Mouse (Mus musculus) gastrocnemius, postnatal 36 days (tissue): ENCODE measurements around the gene Orc5. TPM values are rescaled to one million over a fixed set of nuclear protein-coding genes. Genes with fewer than 3 reads are reported as not detected.
"Not testable (repeated sequence)": the region's sequence is repeated elsewhere in the genome, so short reads cannot be mapped to it uniquely, and the experiment has no call there.

ENCODE experiments used
- DNase-seq, 2 experiments: peaks; one replicate each; pipeline ENCODE4 v3.0.0; 2022
- intact Hi-C: fragments of 180-260 bp; cut with DNase I; formaldehyde crosslinking; loops from one replicate; pipeline ENCODE4 v1.15.1; 2025
- total RNA-seq, 2 experiments: library from RNA; stranded (reverse); gene quantifications; 2 replicates each; pipeline ENCODE4 v1.2.3; 2021

Gene Orc5
- total RNA-seq, 2 experiments from 2014 or later: 6.0 to 6.5 TPM

DNA sequence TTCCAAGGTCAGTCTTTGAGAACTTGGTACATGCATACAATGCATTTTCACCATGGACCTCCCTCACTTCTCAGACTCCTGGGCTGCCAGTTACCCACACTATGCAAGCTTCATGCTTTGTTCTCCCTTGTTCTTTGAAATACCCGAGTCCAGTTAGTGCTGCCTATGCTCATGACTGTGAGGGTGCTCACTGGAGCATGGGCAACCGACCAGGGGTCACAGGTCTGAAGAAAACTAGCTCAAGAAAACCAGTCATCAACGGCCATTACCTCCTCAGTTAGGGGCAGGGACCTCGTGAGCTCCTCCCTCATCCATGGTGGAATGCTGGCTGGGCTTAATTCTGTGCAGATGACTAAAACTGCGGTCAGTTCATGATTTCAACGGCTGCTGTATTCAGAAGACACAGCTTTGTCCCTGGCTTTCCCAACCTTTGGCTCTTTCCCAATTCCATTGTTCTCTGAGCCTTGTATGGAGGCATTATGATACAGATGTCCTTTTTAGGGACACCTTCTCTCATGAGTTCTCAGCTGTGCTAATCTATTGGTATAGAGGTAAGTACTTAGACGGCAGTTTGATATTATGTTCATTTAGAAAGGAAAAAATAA lies 11.1 kb downstream of the Orc5 start:
- intact Hi-C loops: no loop called here
- DNase-seq: no peak

DNA sequence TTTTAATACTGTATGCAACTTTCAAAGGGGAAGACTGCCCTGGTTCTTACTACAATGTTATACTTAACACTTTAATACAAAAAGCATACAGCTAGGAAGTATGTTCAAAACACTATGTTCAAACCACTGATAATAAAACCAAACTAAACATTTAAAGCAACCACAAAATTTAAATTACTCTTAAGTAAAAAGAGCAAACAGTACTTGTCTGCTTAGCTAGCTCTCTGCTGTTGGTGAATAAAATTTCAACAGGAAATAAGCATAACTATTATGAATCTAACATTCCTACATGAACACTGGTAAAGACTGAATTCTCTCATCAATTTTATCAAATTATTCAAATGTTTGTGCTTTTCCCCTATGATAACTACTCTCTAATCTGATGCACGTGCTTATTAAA lies 13.5 kb downstream of the Orc5 start:
- no peak for DNase-seq
- intact Hi-C loops: no loop called here

DNA sequence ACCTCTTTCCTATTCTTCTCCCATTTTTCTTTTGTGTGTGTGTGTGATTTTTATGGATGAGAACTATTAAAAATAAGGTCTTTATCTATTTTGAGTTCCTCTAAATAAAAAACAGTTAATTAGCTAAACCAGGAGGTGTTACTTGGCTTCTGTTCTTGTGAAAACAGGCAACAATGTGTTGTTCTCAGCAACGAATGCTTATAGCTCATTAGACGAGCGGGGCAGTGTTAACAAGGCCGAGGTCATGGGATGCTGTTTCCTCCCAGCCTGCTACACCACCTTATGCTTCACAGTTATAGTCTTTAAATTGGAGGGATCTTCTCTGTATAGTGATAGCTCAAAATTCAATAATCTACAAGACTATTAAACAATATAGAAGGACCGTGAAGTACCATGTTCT lies 17.7 kb downstream of the Orc5 start:
- intact Hi-C loops: no loop called here
- no peak for DNase-seq

DNA sequence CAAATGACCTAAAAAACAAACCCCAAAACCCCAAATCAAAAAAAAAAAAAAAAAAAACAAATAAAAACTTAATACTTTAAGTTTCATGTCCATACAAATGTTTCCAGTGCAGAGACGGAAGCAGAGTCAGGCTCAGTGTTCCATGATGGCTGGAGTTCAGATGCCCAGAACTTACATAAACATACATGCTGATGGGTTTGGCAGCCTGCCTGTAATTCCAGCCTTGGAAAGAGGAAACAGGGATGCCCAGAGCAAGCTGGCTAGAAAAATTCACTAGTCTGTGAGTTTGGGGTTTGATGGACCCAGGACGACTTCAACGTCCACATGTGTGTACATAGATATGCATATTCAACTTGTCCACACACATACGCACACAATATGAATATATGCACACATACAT lies 27.6 kb downstream of the Orc5 start:
- intact Hi-C loops: no loop called here
- no peak for DNase-seq

DNA sequence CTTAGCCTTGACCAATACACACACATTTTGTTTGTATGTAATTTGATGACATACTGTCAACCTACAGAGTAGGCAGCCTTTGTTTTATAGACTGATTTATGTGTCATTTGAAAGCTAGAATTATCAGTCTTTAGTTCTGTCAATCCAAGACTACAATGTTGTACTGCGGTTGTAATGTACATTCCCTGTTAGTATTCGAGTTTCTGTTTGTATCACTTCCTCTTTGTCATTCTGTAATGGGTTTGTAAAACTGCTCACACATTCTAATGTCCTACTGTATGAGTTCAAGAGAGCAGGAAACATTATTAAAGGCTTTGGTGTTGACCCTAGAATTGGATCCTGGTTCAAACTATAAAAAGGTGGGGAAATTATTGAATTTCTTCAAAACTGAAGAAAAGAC lies 30.5 kb downstream of the Orc5 start:
- intact Hi-C loops: no loop called here
- DNase-seq: no peak

DNA sequence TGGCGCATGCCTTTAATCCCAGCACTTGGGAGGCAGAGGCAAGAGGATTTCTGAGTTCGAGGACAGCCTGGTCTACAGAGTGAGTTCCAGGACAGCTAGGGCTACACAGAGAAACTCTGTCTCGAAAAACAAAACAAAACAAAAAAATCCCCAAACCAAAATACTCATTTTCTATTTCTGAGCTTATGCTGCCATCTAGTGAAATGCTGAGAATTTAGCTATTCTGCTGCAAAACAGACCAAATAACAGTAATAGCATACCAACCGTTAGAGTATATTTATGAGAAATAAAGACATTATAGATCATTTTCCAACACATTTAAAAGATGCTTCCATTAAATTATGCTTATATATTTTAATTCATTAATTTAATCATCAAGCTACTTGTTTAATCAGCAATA lies 34.5 kb downstream of the Orc5 start:
- DNase-seq, intact Hi-C loops: not testable (repeated sequence)

DNA sequence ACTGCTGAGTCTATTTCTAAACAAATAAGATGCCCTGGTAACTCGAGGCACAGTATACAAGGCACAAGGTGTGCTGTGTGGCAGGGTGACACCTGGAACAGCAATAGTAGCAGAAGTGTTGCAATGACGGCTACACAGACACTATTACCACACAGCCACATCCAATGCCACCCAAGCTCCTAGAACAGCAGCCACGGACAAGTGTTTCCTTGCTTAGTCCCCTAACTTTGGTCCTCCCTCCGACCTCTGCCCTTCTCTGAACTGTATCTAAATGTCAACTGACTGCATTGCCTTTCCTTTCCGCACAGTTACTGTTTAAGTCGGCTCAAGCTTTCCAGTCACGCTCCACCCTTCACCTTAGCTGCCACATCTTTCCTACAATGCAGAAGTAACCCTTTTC lies 36.0 kb downstream of the Orc5 start:
- not testable (repeated sequence) for DNase-seq
- intact Hi-C loops: loop anchor here (5.0 kb wide), 1 partner anchor 527 kb away; no protein-coding TSS in a partner anchor

DNA sequence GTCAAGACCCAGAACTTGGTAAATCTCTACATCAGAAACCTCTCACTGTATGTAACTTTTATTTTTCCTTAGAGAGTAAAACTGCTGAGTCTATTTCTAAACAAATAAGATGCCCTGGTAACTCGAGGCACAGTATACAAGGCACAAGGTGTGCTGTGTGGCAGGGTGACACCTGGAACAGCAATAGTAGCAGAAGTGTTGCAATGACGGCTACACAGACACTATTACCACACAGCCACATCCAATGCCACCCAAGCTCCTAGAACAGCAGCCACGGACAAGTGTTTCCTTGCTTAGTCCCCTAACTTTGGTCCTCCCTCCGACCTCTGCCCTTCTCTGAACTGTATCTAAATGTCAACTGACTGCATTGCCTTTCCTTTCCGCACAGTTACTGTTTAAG lies 37.6 kb downstream of the Orc5 start:
- DNase-seq: not testable (repeated sequence)
- intact Hi-C loops: loop anchor here (5.0 kb wide), 1 partner anchor 525 kb away; no protein-coding TSS in a partner anchor

DNA sequence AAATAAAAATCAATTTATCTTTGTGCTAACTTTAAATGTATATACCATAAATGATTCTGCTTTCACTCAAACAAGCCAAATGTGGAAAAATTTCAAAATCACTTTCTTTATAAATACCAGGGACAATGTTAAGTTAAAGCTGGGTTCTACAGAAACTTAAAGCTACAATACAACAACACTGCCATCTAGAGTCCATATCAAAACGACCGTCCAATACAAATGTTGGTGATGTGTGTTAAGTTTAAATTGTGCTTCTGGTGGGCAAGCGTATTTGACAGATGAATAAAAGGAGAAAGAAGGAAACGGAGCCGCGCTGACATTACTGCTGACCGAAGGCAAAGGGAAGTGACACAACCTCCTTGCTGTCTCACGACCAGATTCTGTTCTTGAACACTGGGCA lies 38.4 kb downstream of the Orc5 start:
- intact Hi-C loops: loop anchor here (5.0 kb wide), 1 partner anchor 525 kb away; no protein-coding TSS in a partner anchor
- DNase-seq: no peak

DNA sequence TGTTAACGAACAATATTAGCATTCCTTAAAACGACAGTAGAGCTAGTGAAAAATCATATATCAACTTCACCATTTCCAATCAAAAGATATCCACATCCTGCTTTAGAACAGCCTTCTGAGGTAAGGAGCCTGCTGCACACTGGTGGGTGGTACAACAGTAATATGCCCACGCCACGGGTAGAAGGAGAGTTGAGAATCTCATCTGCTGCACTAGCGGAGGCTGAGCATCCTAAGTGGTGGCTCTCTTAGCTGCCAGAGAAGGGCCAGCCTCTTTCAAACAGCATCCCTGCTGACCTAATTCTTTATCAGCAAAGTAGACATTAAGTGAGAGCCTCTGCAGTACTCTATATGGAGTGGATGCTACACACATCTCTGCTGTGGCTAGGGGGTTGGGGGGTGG lies 41.7 kb downstream of the Orc5 start:
- intact Hi-C loops: no loop called here

DNA sequence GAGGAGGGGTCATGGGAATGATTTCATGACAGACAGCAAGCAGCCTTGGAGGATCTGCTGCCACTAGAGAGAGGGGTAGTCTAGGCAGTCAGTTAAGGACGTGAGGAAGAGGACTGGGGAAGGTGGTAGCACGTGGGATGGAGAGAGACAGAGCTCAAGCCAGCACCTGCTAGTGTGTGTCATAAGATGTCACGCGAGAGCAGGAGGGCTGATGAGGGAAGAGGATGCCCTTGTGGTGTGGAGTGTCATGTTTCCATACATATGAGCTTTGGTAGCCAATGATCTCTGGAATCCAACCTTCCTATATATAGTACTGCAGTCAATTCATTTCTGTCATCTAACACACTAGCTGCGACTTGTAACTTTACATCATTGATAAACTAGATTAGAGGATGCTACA lies 50.8 kb downstream of the Orc5 start:
- DNase-seq: no peak
- intact Hi-C loops: no loop called here

More for the DNA sequence above, 41.7 kb downstream of the Orc5 start:
- no peak for DNase-seq

DNA sequence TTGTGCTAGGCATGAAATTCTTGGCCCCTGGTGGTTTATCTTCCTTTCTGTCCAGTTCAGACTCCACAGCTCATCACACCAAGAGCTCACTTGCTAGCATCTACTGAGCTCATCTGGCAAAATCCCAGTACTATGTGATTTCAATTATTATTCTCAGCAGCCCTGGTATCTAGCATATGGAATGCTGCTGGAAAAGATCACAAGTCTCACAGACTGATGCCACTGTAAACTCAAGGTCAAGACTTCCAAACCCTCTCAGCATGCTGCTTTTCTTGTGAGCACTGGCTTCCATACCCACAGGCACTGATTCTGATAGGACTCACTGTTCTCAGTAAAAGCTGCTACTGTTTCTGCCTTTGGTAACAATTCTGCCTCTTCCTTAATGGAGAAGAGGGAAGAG lies 59.1 kb downstream of the Orc5 start:
- no peak for DNase-seq
- intact Hi-C loops: no loop called here

DNA sequence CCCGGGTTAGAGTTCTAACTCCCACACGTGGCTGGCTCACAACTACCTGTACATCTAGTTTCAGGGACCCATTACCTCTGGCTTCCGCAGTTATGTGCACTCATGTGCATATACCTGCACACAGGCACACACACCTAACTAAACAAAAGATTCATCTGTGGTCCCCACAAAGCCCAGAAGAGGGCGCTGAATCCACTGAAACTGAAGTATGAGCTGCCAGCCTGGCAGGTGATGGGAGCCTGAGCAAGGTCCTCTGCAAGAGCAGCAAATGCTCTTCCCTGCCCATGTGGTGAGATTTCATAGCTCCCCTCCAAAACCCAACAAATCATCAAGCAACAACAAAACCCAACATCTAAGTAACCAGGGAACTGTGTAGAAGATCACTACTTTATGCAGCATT lies 61.1 kb downstream of the Orc5 start:
- DNase-seq: no peak

DNA sequence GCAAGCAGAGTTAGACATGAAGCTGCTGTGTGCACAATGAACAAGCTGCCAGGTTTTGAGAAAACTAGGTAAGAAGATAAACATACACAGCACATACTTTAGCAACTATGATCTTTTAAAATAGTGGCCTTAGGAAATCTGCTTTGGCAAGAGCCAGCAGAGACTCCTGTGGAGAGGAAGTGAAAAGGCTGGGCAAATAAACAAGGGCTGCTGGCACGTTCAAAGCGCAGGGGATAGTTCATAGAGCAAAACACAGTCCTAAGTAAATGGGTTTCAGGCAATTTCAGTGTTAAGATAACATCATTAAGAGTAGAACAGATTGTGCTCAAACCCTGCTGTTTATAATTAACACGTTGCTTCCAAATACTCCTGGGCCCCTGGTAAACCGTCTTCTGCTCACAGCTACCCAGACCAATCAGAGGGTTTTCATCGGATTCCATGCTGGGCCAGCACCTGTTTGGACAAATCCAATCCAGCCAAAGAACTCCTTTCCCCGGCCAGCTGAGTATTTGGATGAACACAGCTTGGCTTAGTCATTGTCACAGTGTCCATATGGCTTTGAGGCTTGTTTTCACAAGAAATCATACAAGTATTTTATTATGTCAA lies 63.5 kb downstream of the Orc5 start:
- intact Hi-C loops: no loop called here

More for the DNA sequence above, 61.1 kb downstream of the Orc5 start:
- intact Hi-C loops: no loop called here

DNA sequence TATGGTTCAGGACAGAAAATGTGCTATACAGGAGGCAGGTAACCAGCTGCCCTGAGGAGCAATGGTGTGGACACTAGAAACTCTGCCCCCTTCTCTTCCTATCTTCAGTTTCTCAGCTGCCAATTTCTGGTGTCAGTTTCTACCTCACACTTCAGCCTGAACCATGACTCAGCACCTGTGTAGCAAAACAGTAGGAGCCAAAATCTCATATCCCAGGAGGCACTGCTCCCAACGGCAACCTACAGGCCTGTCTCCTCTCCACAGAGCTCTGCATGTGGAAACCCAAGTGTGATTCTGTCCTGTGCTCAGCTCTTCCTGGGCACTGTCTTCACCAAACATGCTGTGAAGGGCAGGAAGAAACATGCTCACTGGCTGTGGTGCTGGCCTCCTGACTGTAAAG lies 64.5 kb downstream of the Orc5 start:
- intact Hi-C loops: no loop called here
- DNase-seq: no peak

More for the DNA sequence above, 63.5 kb downstream of the Orc5 start:
- no peak for DNase-seq

DNA sequence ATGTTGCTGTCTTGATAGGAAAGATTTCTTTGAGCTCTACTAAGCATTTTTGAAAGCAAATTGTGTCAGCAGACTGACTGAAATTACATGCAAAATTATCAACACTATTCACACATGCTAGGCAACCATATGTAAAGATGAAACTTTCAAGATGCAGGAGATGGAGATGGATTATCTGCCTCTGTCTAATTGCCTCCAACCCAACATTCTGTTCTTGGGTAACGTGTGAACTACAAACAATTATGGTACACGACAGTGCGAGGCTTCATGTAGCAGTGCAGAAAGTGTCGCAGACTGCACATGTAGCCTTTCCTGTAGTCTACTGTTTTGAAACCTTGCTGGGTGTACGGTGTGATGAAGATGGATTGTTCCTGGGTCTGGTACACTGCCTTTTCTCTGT lies 67.7 kb downstream of the Orc5 start:
- DNase-seq: no peak
- intact Hi-C loops: no loop called here

DNA sequence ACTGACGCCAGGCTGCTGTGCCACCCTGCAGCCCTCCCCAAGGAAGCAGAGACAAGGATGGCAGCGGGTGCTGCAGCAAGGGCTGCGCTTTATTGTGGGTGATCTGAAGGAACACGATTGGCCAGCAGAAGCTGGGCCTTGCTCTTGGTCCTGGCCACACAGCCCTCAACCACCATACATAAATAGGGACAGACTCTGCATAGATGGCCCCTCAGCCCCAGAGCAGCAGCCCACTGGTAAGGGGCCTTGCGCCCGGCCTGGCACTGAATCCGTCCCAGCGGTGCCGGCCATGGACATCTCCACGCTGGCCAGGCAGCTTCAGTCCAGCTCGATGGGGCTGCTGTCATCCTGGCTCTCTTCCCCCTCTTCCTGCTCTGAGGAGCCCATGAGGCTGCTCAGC lies 77.8 kb downstream of the Orc5 start:
- intact Hi-C loops, DNase-seq: not testable (repeated sequence)

DNA sequence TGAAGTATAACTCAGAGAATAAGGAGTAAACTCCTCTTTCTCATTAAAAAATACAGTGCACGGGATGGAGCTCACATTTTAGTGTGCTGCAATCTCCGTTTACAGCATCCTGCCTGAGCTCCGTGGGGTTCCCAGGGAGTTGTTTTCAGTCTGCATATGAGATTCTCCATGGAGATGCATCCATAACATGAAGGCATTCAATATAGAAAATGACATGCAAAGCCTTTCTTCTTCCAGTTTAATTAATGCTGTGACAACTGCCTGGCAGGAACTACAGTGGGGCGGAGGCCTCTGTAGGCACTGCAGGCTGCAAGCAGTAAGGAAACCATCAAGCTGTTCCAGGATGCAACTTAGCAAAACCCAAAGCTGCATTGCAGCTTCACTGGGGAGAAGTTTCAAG lies 79.0 kb downstream of the Orc5 start:
- intact Hi-C loops: no loop called here
- DNase-seq: no peak

DNA sequence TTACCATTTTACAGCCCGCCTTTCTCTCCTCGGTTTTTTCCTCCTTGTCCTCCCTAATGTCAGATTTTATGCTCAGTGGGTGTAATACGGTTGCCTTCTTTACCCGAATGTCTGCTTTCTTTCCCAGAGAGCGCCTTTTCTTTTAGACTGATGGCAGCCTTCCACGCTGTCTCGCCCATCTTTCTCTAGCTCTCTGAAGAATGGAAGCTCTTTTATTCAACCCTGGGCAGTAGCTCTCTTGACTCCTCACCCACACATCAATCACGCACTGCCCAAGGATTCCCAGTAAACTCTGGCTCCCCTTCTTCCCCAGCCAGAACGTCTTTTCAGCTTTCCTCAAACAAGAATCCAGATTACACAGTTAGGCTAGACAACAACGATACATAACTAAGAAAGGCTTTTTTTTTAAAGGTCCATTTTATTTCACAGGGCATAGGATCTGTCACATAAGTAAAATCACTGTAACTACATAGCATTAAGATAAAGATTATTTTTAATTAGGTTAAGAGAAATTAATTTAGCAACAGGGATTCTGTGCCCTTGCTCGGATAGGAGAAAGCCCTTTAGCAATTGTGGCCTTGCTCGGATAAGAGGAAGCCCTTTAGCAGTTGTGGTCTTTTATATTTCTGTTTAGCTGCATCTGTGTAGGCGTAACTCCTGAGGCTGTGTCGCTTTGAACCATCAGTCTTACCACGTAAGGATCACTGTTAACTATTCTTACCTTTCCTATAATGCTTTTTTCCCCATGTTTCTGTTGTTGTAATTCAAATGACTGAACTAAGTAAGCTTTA lies 97.2 kb downstream of the Orc5 start:
- DNase-seq: no peak
- intact Hi-C loops: no loop called here

DNA sequence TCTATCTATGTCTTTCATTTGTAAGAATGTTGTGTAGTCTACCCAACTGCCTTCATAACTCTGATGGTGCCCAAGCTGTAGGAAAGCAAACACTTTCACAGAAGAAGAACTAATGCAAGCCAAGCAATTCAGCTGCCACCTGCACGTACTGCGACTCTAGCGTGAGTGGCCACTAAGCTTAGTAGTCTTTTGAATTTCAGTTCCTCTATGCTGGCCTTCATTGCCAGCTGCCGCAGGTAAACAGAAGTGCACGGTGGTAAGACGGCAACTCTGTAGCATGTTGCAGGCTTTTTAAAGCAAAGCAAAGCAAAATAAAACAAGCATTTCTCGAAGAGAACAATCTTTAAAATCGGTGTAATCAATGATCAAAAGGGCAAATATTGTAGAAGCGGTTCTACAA lies 97.8 kb downstream of the Orc5 start:
- DNase-seq: no peak

DNA sequence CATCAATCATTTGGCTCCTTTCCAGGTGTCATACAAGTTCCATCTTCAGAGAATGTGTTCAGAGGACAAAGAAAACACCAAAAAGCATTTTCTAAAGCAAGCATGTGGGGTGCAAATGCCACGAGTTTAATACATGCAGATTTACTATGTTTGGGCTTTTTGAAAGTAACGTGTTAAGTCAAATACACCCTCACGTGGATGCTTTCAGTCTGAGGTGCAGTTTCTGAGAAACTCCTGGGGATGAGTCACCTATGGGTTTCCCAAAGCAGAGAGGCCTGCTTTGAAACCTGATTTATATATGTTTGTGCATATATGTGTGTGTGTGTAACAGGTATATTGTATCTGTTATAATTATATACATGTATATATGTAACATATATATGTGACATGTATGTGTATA lies 98.5 kb downstream of the Orc5 start:
- no peak for DNase-seq
- intact Hi-C loops: no loop called here

More for the DNA sequence above, 97.8 kb downstream of the Orc5 start:
- intact Hi-C loops: no loop called here

DNA sequence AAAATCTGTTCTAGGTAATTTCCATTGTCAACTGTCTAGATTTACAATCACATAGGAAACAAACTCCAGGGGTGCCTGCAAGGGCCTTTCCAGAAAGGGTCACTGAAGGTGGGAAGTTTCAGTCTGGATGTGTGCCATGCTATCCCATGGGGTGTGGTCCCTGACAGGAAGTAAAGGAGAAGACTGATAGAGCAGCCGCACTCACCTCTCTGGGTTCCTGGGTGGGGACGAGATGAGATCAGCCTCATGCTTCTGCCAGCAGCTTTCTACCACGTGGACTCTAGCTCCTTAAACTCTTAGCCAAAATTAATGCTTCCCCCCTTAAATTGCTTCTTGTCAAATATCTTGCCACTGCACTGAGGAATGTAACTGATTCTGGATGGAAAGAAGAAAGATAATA lies 100.7 kb downstream of the Orc5 start:
- DNase-seq: no peak
- intact Hi-C loops: no loop called here
